Mouse (Mus musculus): Measurements from ENCODE around the gene Ccser2.

DNA sequence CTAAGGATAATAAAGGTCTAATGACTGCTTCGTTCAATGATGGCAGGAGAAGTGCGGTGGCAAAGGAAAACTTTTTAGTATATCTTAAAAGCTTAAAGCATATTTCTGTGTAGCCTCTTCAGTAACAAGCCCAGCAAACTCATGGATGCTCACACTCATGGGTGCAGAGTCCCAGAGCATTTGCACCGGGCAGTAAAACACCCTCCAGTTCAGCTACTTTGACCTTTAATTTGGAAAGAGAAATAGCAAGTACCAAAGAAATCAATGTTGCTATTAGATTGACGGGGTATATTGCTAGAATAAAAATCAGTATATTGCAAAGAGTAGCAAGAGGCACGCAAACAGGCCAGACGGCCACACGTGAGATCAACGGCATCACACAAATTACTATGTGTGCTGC lies 48.7 kb downstream of the Ccser2 start:
- TF ChIP-seq MAX (IDR thresholded peaks at IDR 0.05; ENCODE audit: low read length) (no peak), BHLHE40 (IDR thresholded peaks at IDR 0.05; ENCODE audit: borderline replicate concordance, low read depth, low read length) (no peak), ZKSCAN1 (IDR thresholded peaks at IDR 0.05; ENCODE audit: low read depth, low read length) (no peak)
